Mouse (Mus musculus) testis, postnatal 10 days (tissue): ENCODE measurements at regions not wholly inside any gene's neighbourhood (a gene's known extent, or its start where the extent isn't known, plus 50 kb on each side); places are given as distances from the start of the nearest gene placed in this dataset.

Experiments used
- DNase-seq: peaks from one replicate; pipeline ENCODE4 v3.0.0; 2021; ENCODE audit warnings: low spot score

DNA sequence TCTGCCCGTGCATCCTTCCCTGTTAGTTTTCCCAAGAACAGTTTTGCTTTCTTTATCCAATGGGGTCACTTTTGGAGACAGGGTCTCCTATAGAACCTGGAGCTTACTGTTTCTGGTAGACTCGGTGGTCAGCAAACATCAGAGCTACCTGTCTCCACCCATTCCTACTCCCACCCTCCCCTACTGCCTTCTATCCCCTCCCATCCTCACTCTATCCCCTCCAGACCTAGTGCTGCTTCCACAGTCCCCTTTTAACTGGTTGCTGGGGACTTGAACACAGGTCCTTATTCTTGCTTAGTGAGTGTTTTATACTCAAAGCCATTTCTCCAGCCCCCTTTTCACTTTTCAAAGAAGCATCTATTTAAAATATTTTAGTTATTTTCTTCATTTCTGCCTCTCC is 189.4 kb upstream of the Fat4 start:
- no peak for DNase-seq

DNA sequence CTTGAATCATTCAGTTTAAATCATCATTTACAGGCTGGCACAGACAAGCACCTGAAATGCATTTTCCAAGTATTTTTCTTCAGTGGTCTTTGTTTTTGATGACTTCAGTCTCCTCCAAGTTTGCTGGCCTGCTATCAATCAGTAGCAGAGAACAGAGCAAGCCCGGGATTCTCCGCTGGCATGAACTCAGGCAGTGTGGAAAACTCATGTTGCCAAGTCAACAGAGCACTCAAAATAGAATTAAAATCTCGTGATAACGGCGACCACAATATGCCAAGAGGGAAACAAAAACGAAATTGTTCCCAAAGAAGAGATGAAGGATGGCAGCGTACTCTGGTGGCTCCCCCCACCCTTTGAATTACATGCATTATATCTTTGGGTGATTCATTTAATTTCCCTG is 190.9 kb upstream of the Fat4 start:
- DNase-seq, result no peak

DNA sequence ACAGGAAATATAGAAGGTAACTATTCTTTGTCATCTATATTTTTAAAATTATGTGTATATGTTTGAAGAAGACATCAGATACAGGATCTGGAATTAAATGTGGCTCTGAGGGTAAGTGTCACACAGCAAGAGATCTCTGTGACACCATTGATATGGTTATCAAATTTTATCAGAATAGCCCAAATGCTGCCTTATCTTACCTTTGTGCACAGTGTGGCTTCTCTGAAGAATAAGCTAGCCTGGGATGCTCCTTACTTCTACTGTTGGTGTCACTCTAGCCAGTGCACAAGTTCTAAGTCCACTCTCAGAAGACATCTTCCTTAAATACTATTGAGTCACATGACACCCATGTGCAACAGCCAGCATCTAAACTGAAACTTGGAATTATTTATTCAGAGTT is 194.0 kb upstream of the Fat4 start:
- no peak for DNase-seq

DNA sequence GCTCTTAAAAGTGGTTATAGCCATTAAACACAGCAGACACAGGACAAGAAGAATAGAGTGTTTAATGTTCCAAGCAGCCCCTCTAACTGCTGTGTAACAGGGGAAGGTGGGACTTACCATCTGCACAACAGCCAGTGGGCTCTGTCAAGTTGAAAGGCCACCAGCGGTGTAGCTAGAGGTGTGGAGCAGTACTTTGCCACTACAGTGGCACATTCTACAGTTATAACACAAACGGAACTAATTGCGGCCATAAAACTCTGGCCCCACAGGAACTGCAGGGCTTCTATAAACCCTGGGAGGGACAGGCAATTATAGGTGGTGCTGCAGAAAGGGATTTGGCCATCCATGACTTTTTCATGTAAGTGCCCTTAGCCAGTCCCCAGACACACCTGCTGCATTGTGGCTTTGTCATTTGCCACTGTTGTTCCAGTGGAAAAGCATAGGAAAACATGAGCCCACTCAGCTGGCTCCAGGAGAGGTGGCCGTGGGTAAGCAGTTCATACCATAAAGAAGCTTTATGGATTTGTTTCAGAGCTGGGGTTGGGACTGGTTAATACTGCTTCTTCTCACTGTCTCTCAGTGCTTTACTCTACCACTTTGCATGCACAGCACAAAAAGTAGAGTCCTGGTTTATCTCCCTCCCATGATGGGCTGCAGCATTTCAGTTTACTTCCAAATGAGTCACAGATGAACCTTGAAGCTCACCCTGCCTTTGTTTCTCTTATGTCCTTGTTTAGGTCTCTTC is 199.8 kb upstream of the Ankrd50 start:
- no peak for DNase-seq

DNA sequence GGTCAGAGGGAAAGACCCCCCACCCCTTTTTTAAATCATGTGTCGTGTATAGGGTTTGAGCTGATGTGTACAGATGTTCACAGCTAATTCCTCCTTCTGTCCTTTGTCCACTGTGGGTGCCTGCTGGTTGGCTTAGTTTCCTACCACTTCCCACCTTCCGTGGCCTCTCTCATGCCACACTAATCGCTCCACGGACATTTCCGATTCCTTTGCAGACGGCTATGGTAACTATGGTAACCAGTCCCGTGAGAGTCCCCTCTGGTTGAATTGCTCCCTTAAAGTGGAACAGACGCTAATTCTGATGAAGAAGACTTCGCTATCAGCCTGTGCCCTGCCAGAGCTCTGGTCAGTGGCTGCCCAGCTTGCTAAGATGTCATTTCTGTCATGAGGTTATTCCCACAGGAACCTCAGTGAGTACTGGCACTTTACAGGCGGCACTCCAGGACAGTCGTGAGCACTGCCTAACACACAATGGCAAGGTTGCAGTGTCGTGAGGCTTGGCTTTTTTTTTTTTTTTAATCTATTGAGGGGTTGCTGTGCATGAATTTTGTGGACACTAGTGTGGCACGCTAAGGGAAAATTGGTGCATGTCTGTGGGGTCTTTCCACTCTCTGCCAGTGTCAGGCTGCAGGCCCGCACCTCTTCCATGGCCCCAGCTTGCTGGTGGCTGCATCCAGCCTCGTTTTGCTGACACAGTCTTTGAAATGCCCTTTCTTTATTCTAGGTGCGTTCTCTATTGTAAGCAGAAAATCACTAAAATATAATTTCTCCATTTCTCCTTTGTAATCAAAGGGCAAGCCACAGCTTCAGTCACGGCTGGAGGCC is 179.2 kb upstream of the Ankrd50 start:
- DNase-seq, result no peak

DNA sequence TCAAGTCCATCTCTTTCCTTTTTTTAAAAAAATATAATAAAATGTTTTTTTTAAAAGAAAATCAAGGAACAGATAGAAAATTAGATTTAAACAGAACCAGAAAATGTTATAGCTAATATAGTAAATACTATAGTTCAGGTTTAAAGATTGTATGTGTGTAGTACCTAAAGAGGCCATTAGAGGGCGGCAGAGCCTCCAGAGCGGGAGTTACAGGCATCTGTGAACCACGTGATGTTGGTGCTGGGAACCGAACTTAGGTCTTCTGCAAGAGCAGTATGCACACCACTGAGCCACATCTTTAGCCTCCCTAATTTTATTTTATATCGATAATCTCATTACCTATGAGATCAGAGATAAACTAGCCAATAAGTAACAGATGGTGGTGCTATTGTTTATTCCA is 178.4 kb upstream of the Ankrd50 start:
- peak; percentile 54 for DNase-seq

DNA sequence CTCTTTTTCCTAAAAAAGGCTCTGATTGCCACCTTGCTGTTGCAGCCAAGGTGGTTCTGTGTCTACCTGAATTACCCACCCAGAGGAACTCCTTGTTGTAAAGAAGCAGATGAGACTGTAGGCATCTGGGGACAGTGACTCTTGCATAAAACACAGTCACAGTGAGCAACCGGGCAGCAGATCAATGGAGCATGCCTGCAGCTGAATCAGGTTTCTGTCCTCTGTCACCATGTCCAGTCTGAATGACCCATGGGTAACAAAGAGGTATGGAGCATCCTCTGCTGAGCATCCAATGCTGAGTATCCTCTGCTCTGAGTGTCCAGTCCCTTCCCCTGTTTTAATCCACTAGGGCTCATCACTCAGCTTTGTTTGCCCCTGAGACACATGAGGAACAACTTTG is 172.1 kb upstream of the Ankrd50 start:
- DNase-seq, result no peak

DNA sequence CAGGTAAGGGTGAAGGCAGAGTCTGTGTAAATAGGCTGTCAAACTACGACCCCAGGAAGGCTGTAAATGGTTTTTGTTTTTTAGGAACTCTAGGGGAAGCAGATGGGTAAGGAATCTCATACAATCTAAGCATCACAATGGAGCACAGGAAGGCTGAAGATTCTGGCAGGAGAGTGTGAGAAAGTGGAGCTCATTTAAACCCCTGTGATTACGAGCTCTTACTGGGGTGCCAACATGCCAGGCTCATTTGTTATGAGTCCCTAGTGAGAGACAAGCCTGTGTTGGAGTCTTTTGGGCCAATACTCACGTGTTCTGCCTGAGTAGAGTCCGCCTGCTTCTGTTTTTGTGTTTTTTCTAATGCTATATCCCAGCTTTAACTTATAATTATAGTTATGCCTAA is 169.3 kb upstream of the Ankrd50 start:
- DNase-seq, result no peak

DNA sequence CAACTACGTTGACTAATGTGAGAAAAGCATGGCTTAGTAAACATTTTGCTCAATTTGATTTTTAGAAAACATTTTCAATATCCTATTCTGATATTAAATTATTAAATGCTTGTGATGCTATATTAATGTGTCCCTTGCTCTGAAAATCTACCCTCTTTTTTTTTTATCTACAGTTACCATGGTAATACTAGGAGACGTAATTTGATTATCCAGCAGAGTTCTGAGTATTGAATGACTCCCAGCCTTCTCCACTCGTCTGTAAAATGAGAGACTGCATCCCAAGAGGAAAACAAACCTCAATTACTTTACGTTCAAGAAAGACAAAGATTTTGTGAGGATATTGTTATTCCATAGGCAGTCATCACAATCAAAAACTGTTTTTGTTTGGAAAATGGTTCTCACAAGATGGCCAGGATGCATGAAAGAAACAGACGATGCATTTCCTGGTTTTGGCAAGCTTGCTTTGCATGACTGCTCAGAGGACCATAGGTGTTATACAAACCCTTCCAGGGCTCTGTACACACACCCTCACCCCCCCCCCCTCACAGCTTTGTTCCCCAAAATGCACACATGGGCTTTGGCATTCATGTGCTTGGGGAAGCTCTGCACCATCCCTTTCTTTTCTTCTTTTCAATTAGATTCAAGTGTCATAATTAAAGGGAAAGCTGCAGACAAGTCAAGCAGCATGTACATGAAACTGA is 168.5 kb upstream of the Ankrd50 start:
- no peak for DNase-seq

DNA sequence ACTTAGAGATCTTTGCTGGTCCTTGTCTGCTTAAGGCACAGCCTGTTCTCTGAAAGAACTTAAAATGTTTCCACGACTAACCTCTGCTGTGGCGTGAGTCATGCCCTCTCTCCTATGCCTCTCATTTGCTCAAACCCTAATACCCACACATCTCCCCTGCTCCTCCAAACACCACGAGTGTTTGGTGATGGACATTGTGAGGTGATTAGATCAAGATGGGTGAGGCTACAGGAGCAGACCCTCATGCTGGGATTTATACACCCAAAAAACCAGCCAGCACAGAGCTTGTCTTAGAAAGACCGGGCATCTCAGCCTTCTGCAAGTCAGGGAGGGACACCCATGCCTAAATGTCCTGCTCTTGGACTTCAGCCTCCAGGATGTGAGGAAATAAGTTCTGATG is 165.5 kb upstream of the Ankrd50 start:
- DNase-seq, result no peak

DNA sequence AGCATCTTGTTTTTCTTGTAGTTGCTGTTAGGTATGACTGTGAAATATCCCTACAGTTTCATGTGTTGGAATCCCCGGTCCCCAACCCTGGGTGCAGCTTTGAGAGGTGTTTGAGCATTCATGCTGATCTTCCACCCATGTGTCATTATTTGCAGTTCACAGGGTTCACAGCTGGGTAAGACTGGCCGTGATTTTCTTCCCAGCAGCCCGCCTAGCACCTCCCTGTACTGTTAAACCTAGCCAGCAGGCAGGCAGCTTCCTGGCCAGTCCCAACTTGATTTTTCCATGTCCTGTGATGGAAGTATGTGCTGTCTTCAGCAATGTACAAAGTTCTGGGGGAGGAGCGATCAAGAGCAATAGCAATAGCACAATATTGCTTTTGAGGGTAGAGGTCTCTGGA is 164.0 kb upstream of the Ankrd50 start:
- DNase-seq, result no peak

DNA sequence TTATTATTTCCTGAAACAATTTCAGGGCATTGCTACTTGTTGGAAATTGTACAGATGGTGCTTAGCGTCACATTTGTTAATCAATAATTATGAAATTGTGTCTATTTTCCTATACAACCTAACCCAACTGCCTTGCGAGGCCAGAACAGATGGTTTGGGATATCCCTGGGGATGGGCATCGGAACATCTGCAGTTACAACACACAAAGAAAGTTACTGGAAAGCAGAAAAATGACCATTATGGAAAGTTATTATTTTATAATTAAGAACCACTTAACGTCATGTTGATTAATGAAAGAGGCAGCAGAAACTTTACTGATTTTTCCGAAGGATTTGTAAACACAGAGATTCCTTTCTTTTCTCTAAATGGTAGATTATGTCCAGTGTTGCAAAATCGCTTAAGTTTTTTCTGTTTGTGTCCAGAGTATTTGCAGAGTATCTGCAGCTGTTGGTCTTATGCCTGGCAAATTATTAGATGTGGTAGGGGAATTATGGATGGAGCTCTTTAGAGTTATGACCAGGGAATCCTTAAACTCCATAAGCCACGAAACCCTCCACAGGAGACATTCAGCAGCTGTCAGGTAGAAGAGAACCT is 163.2 kb upstream of the Ankrd50 start:
- no peak for DNase-seq

DNA sequence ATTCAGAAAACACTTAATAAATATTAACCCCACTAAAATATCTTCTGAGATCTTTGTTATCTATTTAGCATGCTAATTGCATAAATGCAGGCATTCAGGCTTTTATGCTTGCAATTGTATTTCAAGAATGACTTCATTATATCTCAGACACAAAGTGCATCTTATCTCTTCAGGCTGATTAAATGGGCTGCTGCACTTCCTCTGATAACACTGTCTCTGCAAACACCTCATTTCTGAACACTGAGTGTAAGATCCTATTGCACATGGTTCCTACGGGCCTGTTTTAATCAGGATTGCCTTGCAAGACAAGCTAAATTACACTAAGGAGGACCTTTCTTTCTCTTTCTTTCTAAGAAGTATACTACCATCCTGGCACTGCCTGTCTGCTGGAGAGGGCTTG is 157.1 kb upstream of the Ankrd50 start:
- DNase-seq, result no peak

DNA sequence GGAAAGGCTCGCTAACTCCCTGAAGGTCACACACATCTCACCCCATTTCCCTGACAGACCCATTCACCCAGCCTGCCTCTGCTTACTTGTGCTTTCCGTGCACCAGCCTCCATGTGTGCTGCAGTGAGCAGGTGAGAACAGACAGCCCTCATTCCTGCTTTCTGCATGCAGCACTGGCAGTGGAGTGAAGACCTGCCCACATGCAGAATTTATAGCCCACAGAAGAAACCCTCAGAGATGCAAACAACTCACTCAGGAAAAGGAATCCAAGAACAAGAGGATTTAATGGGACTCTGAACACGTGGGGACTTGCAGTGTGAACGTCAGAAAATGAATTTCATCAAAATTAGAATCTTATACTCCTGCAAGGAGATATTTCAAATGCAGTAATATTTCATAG is 152.2 kb upstream of the Ankrd50 start:
- no peak for DNase-seq

DNA sequence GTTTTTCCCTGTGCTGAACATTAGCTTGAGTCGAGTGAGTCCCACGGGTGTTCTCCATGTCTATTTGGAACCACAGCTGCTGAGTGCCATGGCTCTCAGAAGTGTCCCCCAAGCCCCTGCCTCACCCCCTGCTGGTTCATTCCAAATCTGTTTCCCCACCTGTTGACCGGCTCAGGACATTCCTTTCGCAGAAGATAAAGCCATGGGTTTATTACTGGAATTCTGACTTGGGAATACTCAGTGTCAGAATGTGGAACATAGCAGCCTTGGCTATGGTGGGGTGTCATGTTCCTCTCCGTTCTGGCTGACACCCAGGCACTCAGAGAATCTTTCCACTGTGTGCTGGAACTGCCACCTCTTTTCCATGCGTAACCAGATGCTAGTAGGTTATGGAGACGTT is 148.7 kb upstream of the Ankrd50 start:
- no peak for DNase-seq

DNA sequence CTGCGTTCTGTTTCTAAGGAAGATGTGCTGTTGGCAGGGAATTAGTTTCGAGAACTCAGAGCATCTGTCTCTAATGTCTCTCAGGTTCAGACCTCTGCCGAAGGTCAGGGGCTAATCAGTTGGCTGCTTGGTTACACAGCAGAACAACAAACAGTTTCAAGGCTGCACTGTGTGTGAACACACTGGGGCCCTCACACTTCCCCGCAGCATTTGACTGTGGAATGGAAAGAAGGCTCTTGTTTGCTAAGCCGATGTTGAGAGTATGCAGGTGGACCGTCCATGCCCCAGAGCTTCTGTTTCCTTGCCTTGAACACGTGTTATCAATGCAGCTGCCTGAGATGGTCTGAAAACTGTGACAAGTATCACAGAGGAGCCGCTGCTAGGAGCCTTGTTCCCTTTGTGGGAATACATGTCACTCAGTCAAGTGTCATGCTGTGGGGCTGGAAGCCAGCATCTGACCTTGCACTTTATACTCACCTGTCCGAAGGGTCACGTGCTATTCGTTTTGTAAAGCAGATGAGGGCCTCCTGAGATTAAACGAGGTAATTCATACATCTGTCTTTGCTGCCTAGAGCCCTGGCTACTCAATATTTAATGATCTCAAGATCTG is 141.0 kb upstream of the Ankrd50 start:
- DNase-seq, result peak; percentile 45

DNA sequence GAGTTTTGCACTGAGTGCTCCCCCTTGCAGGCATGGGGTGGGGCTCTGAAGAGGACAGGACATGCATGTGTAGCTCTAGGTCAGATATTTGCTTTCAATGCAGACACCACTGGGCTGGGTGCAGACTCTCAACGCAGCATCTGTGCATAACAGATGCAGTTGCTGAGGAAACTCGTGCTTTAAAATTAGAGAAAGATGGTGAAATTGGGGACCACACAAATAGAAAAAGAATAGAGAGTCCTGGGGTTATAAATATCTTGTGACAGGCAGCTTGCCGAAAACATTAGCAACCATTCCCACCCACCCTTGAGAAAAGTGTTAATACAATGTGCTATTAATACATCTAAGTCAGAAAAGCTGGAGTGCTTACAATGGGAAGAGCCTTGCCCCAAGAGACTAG is 133.3 kb upstream of the Ankrd50 start:
- DNase-seq, result no peak

DNA sequence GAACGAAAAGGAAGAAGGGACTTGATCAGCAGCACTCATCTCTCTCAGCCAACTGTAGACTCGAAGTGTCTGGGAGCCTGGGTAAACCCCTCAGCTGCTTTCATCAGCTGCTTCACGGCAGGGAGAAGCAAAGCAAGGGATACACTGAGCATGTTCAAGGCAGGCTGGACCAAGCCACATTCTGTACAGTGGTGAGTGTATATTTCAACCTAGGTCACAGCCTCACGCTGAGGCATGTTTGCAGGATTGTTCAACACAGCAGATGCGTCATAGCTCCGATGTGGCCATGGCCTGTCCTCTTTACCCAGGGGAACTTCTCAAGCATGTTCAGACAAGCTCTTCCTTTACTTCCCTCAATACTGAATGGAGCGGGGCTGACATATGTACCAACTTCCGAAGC is 132.6 kb upstream of the Ankrd50 start:
- no peak for DNase-seq

DNA sequence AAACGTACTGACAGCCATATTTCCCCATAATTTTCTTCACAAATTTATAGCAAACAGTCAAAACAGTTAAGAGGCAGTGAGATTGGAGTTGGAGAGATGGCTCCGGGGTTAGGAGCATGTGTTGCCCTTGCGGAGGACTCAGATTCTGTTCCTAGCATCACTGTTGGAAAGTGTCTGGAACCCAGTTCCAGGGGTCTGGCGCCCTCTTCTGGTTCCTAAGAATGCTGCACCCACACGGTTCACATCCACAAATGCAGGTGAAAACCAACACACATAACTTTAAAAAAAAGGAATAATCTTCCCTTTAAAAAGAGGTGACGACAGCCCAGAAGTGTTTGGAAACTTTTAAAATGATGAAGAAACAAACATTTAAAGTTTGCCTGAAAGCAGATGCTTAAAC is 129.1 kb upstream of the Ankrd50 start:
- DNase-seq, result no peak

DNA sequence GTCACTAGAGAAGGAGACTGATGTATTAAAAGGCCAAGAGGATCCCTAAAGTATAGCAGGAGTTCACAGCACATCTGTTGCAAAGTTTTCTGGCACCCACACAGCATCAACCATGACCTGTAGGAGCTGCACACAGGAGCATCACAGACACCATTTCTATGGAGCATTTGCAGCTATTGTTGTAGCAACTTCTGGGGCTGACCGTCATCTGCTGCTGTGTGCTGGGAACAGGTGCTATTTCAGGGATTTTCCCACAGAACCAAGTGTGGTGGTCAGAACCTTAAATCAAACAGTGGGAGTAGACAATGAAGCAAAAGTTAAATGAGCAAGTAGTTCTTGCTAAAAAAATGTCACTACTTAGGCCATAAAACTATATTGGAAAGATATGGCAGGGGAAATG is 106.9 kb upstream of the Ankrd50 start:
- DNase-seq, result no peak

DNA sequence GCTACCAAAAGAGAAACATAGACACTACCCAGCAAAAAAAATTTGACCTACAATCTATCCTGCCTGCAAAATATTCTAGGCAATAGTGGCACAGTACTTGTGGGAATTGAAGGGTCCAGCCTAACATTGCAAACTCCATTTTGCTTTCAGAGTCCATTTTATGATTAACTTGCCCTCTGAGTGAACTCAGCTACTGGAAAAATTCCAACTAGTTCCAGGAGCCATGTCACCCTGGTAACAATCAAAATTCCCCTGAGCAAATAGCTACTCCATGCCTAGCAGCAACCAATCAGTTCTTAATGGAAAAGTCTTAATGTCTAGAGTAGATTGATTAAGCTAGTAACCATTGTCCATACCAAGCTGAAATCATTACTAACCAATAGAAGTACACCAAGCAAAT is 104.3 kb upstream of the Ankrd50 start:
- no peak for DNase-seq

DNA sequence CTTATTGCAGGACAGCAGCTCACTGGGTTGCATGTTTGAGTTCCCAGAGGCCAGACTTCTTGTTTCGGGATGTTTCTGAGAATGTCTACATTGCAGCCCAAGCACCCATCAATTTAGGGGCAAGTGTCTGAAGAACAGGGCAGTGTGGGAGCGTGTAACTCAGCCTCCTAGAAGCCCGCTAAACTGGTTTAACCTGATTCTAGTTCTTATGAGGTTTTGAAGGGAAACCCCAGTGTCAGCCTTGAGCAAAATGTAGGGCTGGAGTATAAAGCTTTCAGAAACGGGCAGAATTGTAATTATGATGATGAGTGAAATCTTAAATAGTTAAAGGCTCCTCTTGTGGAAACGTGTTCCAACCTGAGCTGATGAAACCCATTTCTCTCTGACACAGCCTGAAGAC is 100.9 kb upstream of the Ankrd50 start:
- DNase-seq, result no peak
